Mouse (Mus musculus) MEL (cell line): ENCODE measurements around the gene Fgf12.

Source experiments
- CTCF ChIP-seq, 3 experiments: IDR thresholded peaks in 2 of 3; conservative IDR thresholded peaks in 1 of 3; 2 replicates each; pipeline ENCODE4 v1.5.1; 2011 to 2012; ENCODE audit warnings: low read length in 3 of 3, low read depth in 2 of 3, mild to moderate bottlenecking in 2 of 3, improper control_type of control experiment in 1 of 3, inconsistent platforms in 1 of 3, mixed read lengths in 1 of 3, moderate library complexity in 1 of 3; ENCODE audit not compliant: control insufficient read depth in 1 of 3, insufficient read depth in 1 of 3, poor library complexity in 1 of 3, severe bottlenecking in 1 of 3
- EP300 ChIP-seq, 2 experiments: IDR thresholded peaks; 2 replicates each; pipeline ENCODE4 v1.6.1; 2011; ENCODE audit warnings: improper control_type of control experiment in 2 of 2, low read length in 2 of 2, low read depth in 1 of 2, mild to moderate bottlenecking in 1 of 2
- JUND ChIP-seq: IDR thresholded peaks from 2 replicates; pipeline ENCODE4 v1.6.1; 2011; ENCODE audit warnings: low read depth, mild to moderate bottlenecking, improper control_type of control experiment, low read length
- MAX ChIP-seq: IDR thresholded peaks from 2 replicates; pipeline ENCODE4 v1.6.1; 2011; ENCODE audit warnings: low read length, improper control_type of control experiment
- MYC ChIP-seq: IDR thresholded peaks from 2 replicates; pipeline ENCODE4 v1.6.1; 2011; ENCODE audit warnings: low read depth, mild to moderate bottlenecking, low read length, improper control_type of control experiment, moderate library complexity
- POLR2A ChIP-seq, 2 experiments: IDR thresholded peaks; 2 replicates each; pipeline ENCODE4 v1.6.1; 2011 to 2012; ENCODE audit warnings: low read length in 2 of 2, mild to moderate bottlenecking in 2 of 2, control low read depth in 1 of 2, improper control_type of control experiment in 1 of 2, low read depth in 1 of 2, moderate library complexity in 1 of 2; ENCODE audit not compliant: control insufficient read depth in 1 of 2, insufficient read depth in 1 of 2, poor library complexity in 1 of 2
- TBP ChIP-seq: IDR thresholded peaks from 2 replicates; pipeline ENCODE4 v1.8.0; 2011; ENCODE audit warnings: low read depth, low read length, improper control_type of control experiment
- ZNF384 ChIP-seq: IDR thresholded peaks from 2 replicates; pipeline ENCODE4 v1.6.1; 2012; ENCODE audit warnings: low read depth, mild to moderate bottlenecking, inconsistent platforms, low read length, improper control_type of control experiment

DNA sequence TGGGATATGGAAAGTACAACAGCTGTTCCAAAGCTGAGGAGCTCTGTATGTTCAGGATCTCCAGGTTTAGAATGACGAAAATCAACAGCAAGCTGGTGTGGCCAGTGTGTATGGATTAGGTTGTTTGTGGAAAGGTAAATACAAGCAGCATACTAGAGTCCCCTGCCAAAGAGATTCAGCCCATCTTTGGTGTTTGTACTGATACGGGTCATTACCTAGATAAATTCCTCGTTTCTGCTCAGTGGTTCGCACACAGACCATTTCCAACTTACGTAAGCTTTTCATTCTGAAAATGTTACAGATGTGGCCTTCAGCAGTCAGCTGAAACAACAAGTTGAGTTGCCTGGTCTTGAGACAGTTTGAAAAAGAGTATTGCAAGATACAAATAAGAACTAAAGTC, 536.9 kb downstream of the Fgf12 start:
- no peak for TF ChIP-seq MAX
- no peak for TF ChIP-seq CTCF (IDR thresholded peaks at IDR 0.05 in 2 of 3, conservative IDR thresholded peaks at IDR 0.05 in 1 of 3; ENCODE audit: control insufficient read depth in 1 of 3, insufficient read depth in 1 of 3, low read depth in 2 of 3, low read length in 3 of 3, poor library complexity in 1 of 3, severe bottlenecking in 1 of 3)
- no peak for TF ChIP-seq POLR2A (IDR thresholded peaks at IDR 0.05; ENCODE audit: control insufficient read depth in 1 of 2, insufficient read depth in 1 of 2, low read depth in 1 of 2, low read length in 2 of 2, poor library complexity in 1 of 2)
- TF ChIP-seq TBP, result no peak
- no peak for TF ChIP-seq ZNF384
- no peak for TF ChIP-seq MYC
- no peak for TF ChIP-seq EP300 (IDR thresholded peaks at IDR 0.05; ENCODE audit: low read depth in 1 of 2, low read length in 2 of 2)
- TF ChIP-seq JUND, result no peak
